Mouse (Mus musculus): Measurements from ENCODE around the gene Eral1. TPM values are rescaled to one million over a fixed set of nuclear protein-coding genes. Genes with fewer than 3 reads are reported as not detected.

Eral1 gene
- polyA plus RNA-seq, 1 experiment: 24.6 TPM

DNA sequence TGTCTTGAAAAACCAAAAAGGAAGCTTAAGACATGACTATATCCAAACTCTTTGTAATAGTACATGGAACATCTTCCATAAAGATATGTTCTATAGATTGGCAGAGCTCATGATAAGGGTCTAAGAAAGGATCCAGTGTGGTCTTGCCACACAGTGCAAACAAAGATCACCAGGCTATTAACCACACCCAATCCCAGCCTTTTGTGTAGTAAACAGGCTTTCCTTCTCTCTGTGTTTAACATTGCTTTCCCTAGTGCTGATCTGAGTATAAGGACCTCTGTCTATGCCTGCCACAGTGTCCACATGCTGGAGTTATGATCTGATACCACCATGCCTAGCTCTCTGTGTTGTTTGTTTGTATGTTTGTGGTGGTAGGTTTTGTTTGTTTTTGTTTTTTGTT lies 43.6 kb upstream of the Eral1 start:
- no peaks in the 10 kb centered on the region for H3K36me3 ChIP-seq (ENCODE audit: control insufficient read depth, insufficient read depth)
- no peak overlapping the region for H3K4me3 ChIP-seq
- no peaks in the 10 kb centered on the region for H3K27me3 ChIP-seq (ENCODE audit: control insufficient read depth, insufficient read depth, insufficient read length)
- peaks cover 94% of the 10 kb centered on the region for H3K79me2 ChIP-seq (ENCODE audit: control insufficient read depth, insufficient read depth)
- TF ChIP-seq MAX (IDR thresholded peaks at IDR 0.05; ENCODE audit: low read depth): no peak
- TF ChIP-seq USF1 (IDR thresholded peaks at IDR 0.05; ENCODE audit: low read depth): no peak
- TF ChIP-seq MYOD1 (IDR thresholded peaks at IDR 0.05; ENCODE audit: control insufficient read depth in 1 of 3, insufficient read length in 2 of 3, low read depth in 2 of 3): no peak
- TF ChIP-seq SRF (IDR thresholded peaks at IDR 0.05; ENCODE audit: control insufficient read depth, insufficient read length, low read depth): no peak
- no peak for TF ChIP-seq TCF3 (IDR thresholded peaks at IDR 0.05; ENCODE audit: insufficient read length, low read depth)
- no peak for TF ChIP-seq REST (IDR thresholded peaks at IDR 0.05; ENCODE audit: insufficient read depth, insufficient read length)
- TF ChIP-seq TCF12 (IDR thresholded peaks at IDR 0.05; ENCODE audit: insufficient read depth, poor library complexity, severe bottlenecking): no peak
- TF ChIP-seq POLR2A (IDR thresholded peaks at IDR 0.05; ENCODE audit: insufficient read length, low read depth): no peak
- no peak for TF ChIP-seq CEBPB (IDR thresholded peaks at IDR 0.05; ENCODE audit: insufficient read depth, poor library complexity, severe bottlenecking)
- TF ChIP-seq E2F4 (IDR thresholded peaks at IDR 0.05; ENCODE audit: insufficient read depth): no peak
- TF ChIP-seq POLR2AphosphoS2 (IDR thresholded peaks at IDR 0.05; ENCODE audit: insufficient read length, low read depth): no peak
- TF ChIP-seq MYOG (IDR thresholded peaks at IDR 0.05; ENCODE audit: control insufficient read depth in 1 of 3, insufficient read depth in 1 of 3, insufficient read length in 2 of 3, low read depth in 2 of 3): no peak
- no peak overlapping the region for H3ac ChIP-seq (ENCODE audit: control insufficient read depth, insufficient read length)
- H3K4me2 ChIP-seq (ENCODE audit: low read depth): no peak overlapping the region

DNA sequence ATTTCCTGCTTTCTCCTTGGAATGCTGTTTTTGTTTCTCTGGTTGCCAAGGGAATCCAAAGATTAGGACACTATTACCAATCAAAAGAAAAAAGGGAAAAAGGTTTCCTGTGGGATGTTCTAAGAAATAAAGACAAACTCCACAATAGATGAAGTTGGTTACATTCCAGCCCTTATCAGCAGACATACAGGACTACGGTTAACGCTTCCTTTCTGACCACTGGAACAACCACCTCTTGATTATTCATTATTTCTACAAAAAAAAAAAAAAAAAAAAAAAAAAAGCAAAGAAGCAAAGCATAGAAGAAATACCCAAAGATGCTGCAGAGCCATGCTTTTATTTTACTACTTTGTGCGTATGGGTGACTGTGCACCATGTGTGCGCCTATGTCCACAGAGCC lies 42.6 kb upstream of the Eral1 start:
- H3K4me2 ChIP-seq (ENCODE audit: low read depth): no peak overlapping the region
- TF ChIP-seq MYOG (IDR thresholded peaks at IDR 0.05; ENCODE audit: control insufficient read depth in 1 of 3, insufficient read depth in 1 of 3, insufficient read length in 2 of 3, low read depth in 2 of 3): no peak
- no peak overlapping the region for H3ac ChIP-seq (ENCODE audit: control insufficient read depth, insufficient read length)
- no peaks in the 10 kb centered on the region for H3K36me3 ChIP-seq (ENCODE audit: control insufficient read depth, insufficient read depth)
- no peaks in the 10 kb centered on the region for H3K27me3 ChIP-seq (ENCODE audit: control insufficient read depth, insufficient read depth, insufficient read length)
- H3K79me2 ChIP-seq (ENCODE audit: control insufficient read depth, insufficient read depth): peaks cover 97% of the 10 kb centered on the region
- no peak overlapping the region for H3K4me3 ChIP-seq

DNA sequence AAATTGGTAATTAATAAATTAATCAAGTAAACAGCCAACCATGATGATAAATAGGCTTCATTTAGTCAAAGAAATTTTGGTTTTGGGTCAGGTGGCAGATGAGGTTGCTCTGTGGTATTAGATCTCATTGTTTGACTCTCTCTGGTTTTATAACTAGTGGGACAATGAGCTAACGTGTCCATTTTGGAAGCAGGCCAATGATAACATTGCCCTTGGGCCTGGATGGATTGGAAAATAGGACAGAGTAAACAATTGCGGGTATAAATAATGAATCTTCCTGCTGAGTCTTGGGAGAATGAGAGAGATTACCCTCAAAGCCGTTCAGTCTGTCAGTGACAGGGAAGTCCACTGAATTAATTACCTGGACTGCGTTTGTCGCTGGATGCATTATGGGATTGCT lies 41.0 kb upstream of the Eral1 start:
- Histone ChIP-seq H3K36me3 (ENCODE audit: control insufficient read depth, insufficient read depth) (no peaks in the 10 kb centered on the region), H3K79me2 (ENCODE audit: control insufficient read depth, insufficient read depth) (peaks cover 98% of the 10 kb centered on the region), H3ac (ENCODE audit: control insufficient read depth, insufficient read length) (no peak overlapping the region), H3K27me3 (ENCODE audit: control insufficient read depth, insufficient read depth, insufficient read length) (no peaks in the 10 kb centered on the region), H3K4me3 (no peak overlapping the region), H3K4me2 (ENCODE audit: low read depth) (no peak overlapping the region)
- TF ChIP-seq TCF12 (IDR thresholded peaks at IDR 0.05; ENCODE audit: insufficient read depth, poor library complexity, severe bottlenecking): no peak
- no peak for TF ChIP-seq POLR2AphosphoS2 (IDR thresholded peaks at IDR 0.05; ENCODE audit: insufficient read length, low read depth)
- TF ChIP-seq REST (IDR thresholded peaks at IDR 0.05; ENCODE audit: insufficient read depth, insufficient read length): no peak
- TF ChIP-seq MAX (IDR thresholded peaks at IDR 0.05; ENCODE audit: low read depth): no peak
- TF ChIP-seq E2F4 (IDR thresholded peaks at IDR 0.05; ENCODE audit: insufficient read depth): no peak
- TF ChIP-seq TCF3 (IDR thresholded peaks at IDR 0.05; ENCODE audit: insufficient read length, low read depth): no peak
- no peak for TF ChIP-seq MYOD1 (IDR thresholded peaks at IDR 0.05; ENCODE audit: control insufficient read depth in 1 of 3, insufficient read length in 2 of 3, low read depth in 2 of 3)
- no peak for TF ChIP-seq POLR2A (IDR thresholded peaks at IDR 0.05; ENCODE audit: insufficient read length, low read depth)
- no peak for TF ChIP-seq MYOG (IDR thresholded peaks at IDR 0.05; ENCODE audit: control insufficient read depth in 1 of 3, insufficient read depth in 1 of 3, insufficient read length in 2 of 3, low read depth in 2 of 3)
- no peak for TF ChIP-seq CEBPB (IDR thresholded peaks at IDR 0.05; ENCODE audit: insufficient read depth, poor library complexity, severe bottlenecking)
- no peak for TF ChIP-seq SRF (IDR thresholded peaks at IDR 0.05; ENCODE audit: control insufficient read depth, insufficient read length, low read depth)
- TF ChIP-seq USF1 (IDR thresholded peaks at IDR 0.05; ENCODE audit: low read depth): no peak

DNA sequence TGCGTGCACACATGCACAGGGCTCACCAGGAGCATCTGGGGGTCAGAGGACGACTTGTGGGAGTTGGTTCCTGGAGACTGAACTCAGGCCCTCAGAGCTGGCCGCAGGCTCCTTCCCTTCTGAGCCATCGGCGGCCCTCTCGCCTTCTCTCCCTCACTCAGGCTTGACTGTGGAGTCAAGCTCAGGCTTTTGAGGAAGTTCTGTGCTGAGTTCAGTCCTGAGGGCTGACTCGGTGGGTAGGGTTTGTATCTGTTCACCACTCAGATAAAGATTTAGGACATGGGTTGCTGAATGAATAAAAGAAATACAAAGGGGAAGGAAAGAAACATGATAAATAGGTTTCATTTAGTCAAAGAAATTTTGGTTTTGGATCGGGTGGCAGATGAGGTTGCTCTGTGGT lies 39.7 kb upstream of the Eral1 start:
- TF ChIP-seq MAX (IDR thresholded peaks at IDR 0.05; ENCODE audit: low read depth) (no peak), TCF3 (IDR thresholded peaks at IDR 0.05; ENCODE audit: insufficient read length, low read depth) (no peak), MYOG (IDR thresholded peaks at IDR 0.05; ENCODE audit: control insufficient read depth in 1 of 3, insufficient read depth in 1 of 3, insufficient read length in 2 of 3, low read depth in 2 of 3) (no peak), SRF (IDR thresholded peaks at IDR 0.05; ENCODE audit: control insufficient read depth, insufficient read length, low read depth) (no peak), E2F4 (IDR thresholded peaks at IDR 0.05; ENCODE audit: insufficient read depth) (no peak), POLR2A (IDR thresholded peaks at IDR 0.05; ENCODE audit: insufficient read length, low read depth) (no peak), POLR2AphosphoS2 (IDR thresholded peaks at IDR 0.05; ENCODE audit: insufficient read length, low read depth) (no peak), CEBPB (IDR thresholded peaks at IDR 0.05; ENCODE audit: insufficient read depth, poor library complexity, severe bottlenecking) (no peak), TCF12 (IDR thresholded peaks at IDR 0.05; ENCODE audit: insufficient read depth, poor library complexity, severe bottlenecking) (no peak), MYOD1 (IDR thresholded peaks at IDR 0.05; ENCODE audit: control insufficient read depth in 1 of 3, insufficient read length in 2 of 3, low read depth in 2 of 3) (no peak), REST (IDR thresholded peaks at IDR 0.05; ENCODE audit: insufficient read depth, insufficient read length) (no peak), USF1 (IDR thresholded peaks at IDR 0.05; ENCODE audit: low read depth) (no peak)
- no peaks in the 10 kb centered on the region for H3K36me3 ChIP-seq (ENCODE audit: control insufficient read depth, insufficient read depth)
- H3K4me3 ChIP-seq: no peak overlapping the region
- no peak overlapping the region for H3ac ChIP-seq (ENCODE audit: control insufficient read depth, insufficient read length)
- H3K4me2 ChIP-seq (ENCODE audit: low read depth): no peak overlapping the region
- peaks cover 93% of the 10 kb centered on the region for H3K79me2 ChIP-seq (ENCODE audit: control insufficient read depth, insufficient read depth)
- H3K27me3 ChIP-seq (ENCODE audit: control insufficient read depth, insufficient read depth, insufficient read length): no peaks in the 10 kb centered on the region

DNA sequence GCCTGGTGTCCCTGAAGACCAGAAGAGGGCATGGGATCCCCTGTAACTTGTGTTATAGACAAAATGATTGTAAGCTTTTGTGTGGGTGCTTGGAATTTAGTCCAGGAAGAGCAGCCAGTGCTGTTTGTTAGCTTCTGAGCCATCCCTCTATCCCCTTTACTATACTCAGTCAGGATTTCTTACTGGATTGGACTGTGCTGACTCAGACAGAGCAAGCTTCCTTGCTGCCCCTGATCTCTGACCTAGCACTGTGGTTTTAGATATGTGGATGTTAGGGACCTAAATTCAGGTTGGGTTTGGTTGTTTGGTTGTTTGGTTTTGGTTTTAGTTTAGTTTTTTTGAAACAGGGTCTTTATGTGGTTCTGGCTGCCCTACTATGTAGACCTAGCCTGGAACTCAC lies 38.3 kb upstream of the Eral1 start:
- Histone ChIP-seq H3K79me2 (ENCODE audit: control insufficient read depth, insufficient read depth) (peaks cover 95% of the 10 kb centered on the region), H3K4me2 (ENCODE audit: low read depth) (no peak overlapping the region), H3K27me3 (ENCODE audit: control insufficient read depth, insufficient read depth, insufficient read length) (no peaks in the 10 kb centered on the region), H3ac (ENCODE audit: control insufficient read depth, insufficient read length) (no peak overlapping the region), H3K36me3 (ENCODE audit: control insufficient read depth, insufficient read depth) (no peaks in the 10 kb centered on the region), H3K4me3 (no peak overlapping the region)
- TF ChIP-seq MYOG (IDR thresholded peaks at IDR 0.05; ENCODE audit: control insufficient read depth in 1 of 3, insufficient read depth in 1 of 3, insufficient read length in 2 of 3, low read depth in 2 of 3) (no peak), TCF3 (IDR thresholded peaks at IDR 0.05; ENCODE audit: insufficient read length, low read depth) (no peak), CEBPB (IDR thresholded peaks at IDR 0.05; ENCODE audit: insufficient read depth, poor library complexity, severe bottlenecking) (no peak), POLR2AphosphoS2 (IDR thresholded peaks at IDR 0.05; ENCODE audit: insufficient read length, low read depth) (no peak), REST (IDR thresholded peaks at IDR 0.05; ENCODE audit: insufficient read depth, insufficient read length) (no peak), TCF12 (IDR thresholded peaks at IDR 0.05; ENCODE audit: insufficient read depth, poor library complexity, severe bottlenecking) (no peak), MYOD1 (IDR thresholded peaks at IDR 0.05; ENCODE audit: control insufficient read depth in 1 of 3, insufficient read length in 2 of 3, low read depth in 2 of 3) (no peak), E2F4 (IDR thresholded peaks at IDR 0.05; ENCODE audit: insufficient read depth) (no peak), POLR2A (IDR thresholded peaks at IDR 0.05; ENCODE audit: insufficient read length, low read depth) (no peak), SRF (IDR thresholded peaks at IDR 0.05; ENCODE audit: control insufficient read depth, insufficient read length, low read depth) (no peak), MAX (IDR thresholded peaks at IDR 0.05; ENCODE audit: low read depth) (no peak), USF1 (IDR thresholded peaks at IDR 0.05; ENCODE audit: low read depth) (no peak)
